Mouse (Mus musculus) thymus, postnatal 10 days (tissue): ENCODE measurements around the gene Gm15107.
"Not testable (repeated sequence)": the region's sequence is repeated elsewhere in the genome, so short reads cannot be mapped to it uniquely, and the experiment has no call there.

Experiments used
- DNase-seq, 2 experiments: peaks; one replicate each; pipeline ENCODE4 v3.0.0; 2021; ENCODE audit warnings: low spot score in 2 of 2

The Gm15107 gene

GRCm38 (mm10) chrX:148180424-148180823, at the start of gene Gm15107:
TSS of gene Gm15107 (plus strand) at chrX:148180724.
- not testable (repeated sequence) for DNase-seq
